Mouse (Mus musculus): ENCODE measurements at regions not wholly inside any gene's neighbourhood (a gene's known extent, or its start where the extent isn't known, plus 50 kb on each side); places are given as distances from the start of the nearest gene placed in this dataset.
"Not testable (repeated sequence)": the region's sequence is repeated elsewhere in the genome, so short reads cannot be mapped to it uniquely, and the experiment has no call there.

GRCm38 (mm10) chr8:20123545-20123944 lies 220.4 kb downstream of the Gm31371 start:
- not testable (repeated sequence) for TF ChIP-seq POLR2A (IDR thresholded peaks at IDR 0.05; ENCODE audit: control insufficient read depth, low read depth, low read length); CTCF (IDR thresholded peaks at IDR 0.05; ENCODE audit: control insufficient read depth, insufficient read depth, insufficient replicate concordance, low read depth, low read length)
